Mouse (Mus musculus): ENCODE results near the gene Tox2. TPM values are rescaled to one million over a fixed set of nuclear protein-coding genes. Genes with fewer than 3 reads are reported as not detected.

The Tox2 gene
- 24.6 and 25.1 TPM in 2 replicates for polyA plus RNA-seq (2016; fragmentation: Nextera tagmentation; extraction: Ambion mirVana)

- WGBS, result under 1% methylated on average over 67 of the region's 79 CpGs
- Histone ChIP-seq H3K9me3 (replicated peaks) (peaks cover 15% of the 10 kb centered on the region), H3K9ac (peak within 1 kb of the TSS; percentile 72), H3K27ac (peak within 1 kb of the TSS; percentile 55), H3K4me2 (replicated peaks) (peak within 1 kb of the TSS; percentile 72), H3K27me3 (peaks cover 44% of the 10 kb centered on the region), H3K36me3 (no peaks in the 10 kb centered on the region), H3K4me3 (peak within 1 kb of the TSS; percentile 50), H3K4me1 (peaks cover 34% of the 10 kb centered on the region)
- ATAC-seq (ENCODE audit: low FRiP score), result peak; percentile 83
These were observed at the start of gene Tox2 for GRCm38 (mm10) chr2:163202884-163203634. Tox2 (plus strand) TSS chr2:163203125.

GRCm38 (mm10) chr2:163154673-163155072 lies 48.3 kb upstream of the Tox2 start:
- Histone ChIP-seq H3K27me3 (no peaks in the 10 kb centered on the region), H3K4me2 (replicated peaks) (no peak overlapping the region), H3K27ac (no peak overlapping the region), H3K36me3 (no peaks in the 10 kb centered on the region), H3K4me1 (peaks cover 19% of the 10 kb centered on the region), H3K9ac (no peak overlapping the region), H3K9me3 (replicated peaks) (0 out of 2 replicates have a peak, but pooled peaks cover 4% of the 10 kb centered on the region), H3K4me3 (no peak overlapping the region)
- WGBS, result 95% methylated on average over 8 of the region's 8 CpGs
- no peak for ATAC-seq (ENCODE audit: low FRiP score)

- Histone ChIP-seq H3K4me3 (no peak overlapping the region), H3K9me3 (replicated peaks) (0 out of 2 replicates have a peak, but pooled peaks cover 4% of the 10 kb centered on the region), H3K36me3 (no peaks in the 10 kb centered on the region), H3K4me2 (replicated peaks) (no peak overlapping the region), H3K4me1 (no peaks in the 10 kb centered on the region), H3K9ac (no peak overlapping the region), H3K27me3 (no peaks in the 10 kb centered on the region), H3K27ac (no peak overlapping the region)
- WGBS, result 94% methylated on average over 9 of the region's 9 CpGs
- no peak for ATAC-seq (ENCODE audit: low FRiP score)
These were observed 43.9 kb upstream of the Tox2 start for GRCm38 (mm10) chr2:163158979-163159378.

GRCm38 (mm10) chr2:163164461-163164990 lies 38.4 kb upstream of the Tox2 start:
- Histone ChIP-seq H3K36me3 (no peaks in the 10 kb centered on the region), H3K4me1 (peaks cover 9% of the 10 kb centered on the region), H3K27ac (no peak overlapping the region), H3K4me3 (no peak overlapping the region), H3K27me3 (no peaks in the 10 kb centered on the region), H3K4me2 (replicated peaks) (no peak overlapping the region), H3K9me3 (replicated peaks) (no peaks in the 10 kb centered on the region), H3K9ac (no peak overlapping the region)
- no peak for ATAC-seq (ENCODE audit: low FRiP score)
- 88% methylated on average over 10 of the region's 10 CpGs for WGBS

GRCm38 (mm10) chr2:163166067-163166805 lies 36.7 kb upstream of the Tox2 start:
- ATAC-seq (ENCODE audit: low FRiP score), result 0 out of 2 replicates have a peak, but pooled peaks have one; percentile 32
- no peaks in the 10 kb centered on the region for H3K27me3 ChIP-seq
- H3K4me2 ChIP-seq (replicated peaks), result no peak overlapping the region
- no peaks in the 10 kb centered on the region for H3K36me3 ChIP-seq
- H3K4me1 ChIP-seq, result peaks cover 9% of the 10 kb centered on the region
- H3K9me3 ChIP-seq (replicated peaks), result no peaks in the 10 kb centered on the region
- no peak overlapping the region; the same call in 1 of the 2 replicates for H3K9ac ChIP-seq
- 39% methylated on average over 13 of the region's 13 CpGs for WGBS
- H3K27ac ChIP-seq, result no peak overlapping the region
- no peak overlapping the region for H3K4me3 ChIP-seq

- Histone ChIP-seq H3K27me3 (no peaks in the 10 kb centered on the region), H3K27ac (no peak overlapping the region), H3K9ac (no peak overlapping the region), H3K4me3 (no peak overlapping the region), H3K4me1 (no peaks in the 10 kb centered on the region), H3K9me3 (replicated peaks) (no peaks in the 10 kb centered on the region), H3K4me2 (replicated peaks) (no peak overlapping the region), H3K36me3 (no peaks in the 10 kb centered on the region)
- ATAC-seq (ENCODE audit: low FRiP score), result no peak
- WGBS, result 85% methylated on average over 11 of the region's 11 CpGs
These were observed 31.0 kb upstream of the Tox2 start for GRCm38 (mm10) chr2:163171891-163172290.

- Histone ChIP-seq H3K9ac (no peak overlapping the region), H3K36me3 (no peaks in the 10 kb centered on the region), H3K4me1 (no peaks in the 10 kb centered on the region), H3K4me3 (no peak overlapping the region), H3K9me3 (replicated peaks) (no peaks in the 10 kb centered on the region), H3K27ac (no peak overlapping the region), H3K4me2 (replicated peaks) (no peak overlapping the region), H3K27me3 (0 out of 2 replicates have a peak, but pooled peaks cover 3% of the 10 kb centered on the region)
- WGBS, result 66% methylated on average over 7 of the region's 7 CpGs
- ATAC-seq (ENCODE audit: low FRiP score), result no peak
These were observed 28.9 kb upstream of the Tox2 start for GRCm38 (mm10) chr2:163174066-163174465.

- no peaks in the 10 kb centered on the region for H3K36me3 ChIP-seq
- WGBS, result 93% methylated on average over 8 of the region's 8 CpGs
- no peaks in the 10 kb centered on the region for H3K4me1 ChIP-seq
- no peak for ATAC-seq (ENCODE audit: low FRiP score)
- no peak overlapping the region for H3K4me3 ChIP-seq
- H3K27ac ChIP-seq, result no peak overlapping the region
- H3K4me2 ChIP-seq (replicated peaks), result no peak overlapping the region
- no peak overlapping the region for H3K9ac ChIP-seq
- no peaks in the 10 kb centered on the region for H3K9me3 ChIP-seq (replicated peaks)
- H3K27me3 ChIP-seq, result 0 out of 2 replicates have a peak, but pooled peaks cover 3% of the 10 kb centered on the region
These were observed 27.1 kb upstream of the Tox2 start for GRCm38 (mm10) chr2:163175831-163176230.

- no peak overlapping the region for H3K4me2 ChIP-seq (replicated peaks)
- no peaks in the 10 kb centered on the region for H3K4me1 ChIP-seq
- H3K9me3 ChIP-seq (replicated peaks), result no peaks in the 10 kb centered on the region
- no peak overlapping the region for H3K9ac ChIP-seq
- no peaks in the 10 kb centered on the region for H3K36me3 ChIP-seq
- 67% methylated on average over 7 of the region's 7 CpGs for WGBS
- H3K4me3 ChIP-seq, result no peak overlapping the region
- ATAC-seq (ENCODE audit: low FRiP score), result no peak
- H3K27me3 ChIP-seq, result 0 out of 2 replicates have a peak, but pooled peaks cover 3% of the 10 kb centered on the region
- H3K27ac ChIP-seq, result no peak overlapping the region
These were observed 26.4 kb upstream of the Tox2 start for GRCm38 (mm10) chr2:163176502-163176901.

- no peak overlapping the region for H3K4me3 ChIP-seq
- WGBS, result 54% methylated on average over 11 of the region's 11 CpGs
- no peak overlapping the region for H3K9ac ChIP-seq
- H3K4me1 ChIP-seq, result peaks cover 21% of the 10 kb centered on the region
- H3K36me3 ChIP-seq, result no peaks in the 10 kb centered on the region
- H3K27me3 ChIP-seq, result 0 out of 2 replicates have a peak, but pooled peaks cover 4% of the 10 kb centered on the region
- no peak overlapping the region for H3K4me2 ChIP-seq (replicated peaks)
- no peaks in the 10 kb centered on the region for H3K9me3 ChIP-seq (replicated peaks)
- no peak overlapping the region for H3K27ac ChIP-seq
- ATAC-seq (ENCODE audit: low FRiP score), result no peak
These were observed 15.4 kb upstream of the Tox2 start for GRCm38 (mm10) chr2:163187552-163187951.

- peak; percentile 46; the same call in 1 of the 2 replicates for ATAC-seq (ENCODE audit: low FRiP score)
- WGBS, result 6% methylated on average over 5 of the region's 5 CpGs
- Histone ChIP-seq H3K9ac (no peak overlapping the region), H3K27me3 (0 out of 2 replicates have a peak, but pooled peaks cover 4% of the 10 kb centered on the region), H3K9me3 (replicated peaks) (no peaks in the 10 kb centered on the region), H3K4me2 (replicated peaks) (no peak overlapping the region), H3K27ac (no peak overlapping the region; the same call in 1 of the 2 replicates), H3K4me3 (no peak overlapping the region), H3K36me3 (no peaks in the 10 kb centered on the region), H3K4me1 (peaks cover 35% of the 10 kb centered on the region)
These were observed 13.3 kb upstream of the Tox2 start for GRCm38 (mm10) chr2:163189596-163189995.

- Histone ChIP-seq H3K27me3 (0 out of 2 replicates have a peak, but pooled peaks cover 4% of the 10 kb centered on the region), H3K9ac (no peak overlapping the region), H3K4me1 (peaks cover 39% of the 10 kb centered on the region), H3K4me2 (replicated peaks) (no peak overlapping the region), H3K36me3 (no peaks in the 10 kb centered on the region), H3K9me3 (replicated peaks) (no peaks in the 10 kb centered on the region), H3K27ac (no peak overlapping the region; the same call in 1 of the 2 replicates), H3K4me3 (no peak overlapping the region)
- ATAC-seq (ENCODE audit: low FRiP score), result peak; percentile 81
- 5% methylated on average over 3 of the region's 3 CpGs for WGBS
These were observed 12.9 kb upstream of the Tox2 start for GRCm38 (mm10) chr2:163190004-163190441.
